Mouse (Mus musculus) neutrophil, adult 65 days (primary cell): ENCODE measurements around the gene Bcl2l1. TPM values are rescaled to one million over a fixed set of nuclear protein-coding genes. Genes with fewer than 3 reads are reported as not detected.

Experiments
- total RNA-seq: library from RNA; stranded (reverse); gene quantifications from 2 replicates; pipeline ENCODE4 v1.2.4, GENCODE M21; 2023

Gene Bcl2l1
- total RNA-seq, result 25.4 and 35.7 TPM in 2 replicates

GRCm38 (mm10) chr2:152831019-152831878 lies at the start of gene Bcl2l1:
TSS of gene Bcl2l1 (minus strand) at chr2:152831728.

GRCm38 (mm10) chr2:152847815-152848302 lies 16.3 kb upstream of the Bcl2l1 start, which contains the start of gene Tpx2:
TSS of gene Tpx2 (plus strand) at chr2:152847964.

GRCm38 (mm10) chr2:152753944-152754711 lies 77.4 kb downstream of the Bcl2l1 start, which contains the start of gene Cox4i2:
TSS of gene Cox4i2 (plus strand) at chr2:152754173.

GRCm38 (mm10) chr2:152736090-152736601 lies 95.4 kb downstream of the Bcl2l1 start, which contains the start of gene Id1:
TSS of gene Id1 (plus strand) at chr2:152736251.

Other genes with a start within 250 kb of the Bcl2l1 start
- gene Defb45, start 232.3 kb downstream of the Bcl2l1 start, total RNA-seq, result not detected in 2 replicates
- not detected in 2 replicates for gene Defb36, start 227.4 kb downstream of the Bcl2l1 start, total RNA-seq
- gene Defb25, start 208.7 kb downstream of the Bcl2l1 start, total RNA-seq, result not detected in 2 replicates
- 6.2 and 7.2 TPM in 2 replicates for gene Rem1, start 204.8 kb downstream of the Bcl2l1 start, total RNA-seq
- gene H13, start 162.3 kb downstream of the Bcl2l1 start, total RNA-seq, result 141 and 159 TPM in 2 replicates
- gene Mcts2, start 144.7 kb downstream of the Bcl2l1 start, total RNA-seq, result 17.7 and 36.2 TPM in 2 replicates
- 33.0 and 36.5 TPM in 2 replicates for gene Id1, start 95.5 kb downstream of the Bcl2l1 start, total RNA-seq
- gene Cox4i2, start 77.6 kb downstream of the Bcl2l1 start, total RNA-seq, result not detected in 2 replicates
- gene Tpx2, start 16.2 kb upstream of the Bcl2l1 start, total RNA-seq, result 41.1 and 43.2 TPM in 2 replicates
- not detected in 2 replicates for gene Mylk2, start 79.6 kb upstream of the Bcl2l1 start, total RNA-seq
- gene Foxs1, start 101.5 kb upstream of the Bcl2l1 start, total RNA-seq, result not detected in 2 replicates
- not detected in 2 replicates for gene Dusp15, start 120.0 kb upstream of the Bcl2l1 start, total RNA-seq
- gene Ttll9, start 130.8 kb upstream of the Bcl2l1 start, total RNA-seq, result not detected in 2 replicates
- 12.4 and 12.8 TPM in 2 replicates for gene Pdrg1, start 183.7 kb upstream of the Bcl2l1 start, total RNA-seq
- gene Xkr7, start 200.1 kb upstream of the Bcl2l1 start, total RNA-seq, result not detected in 2 replicates
- gene Ccm2l, start 234.2 kb upstream of the Bcl2l1 start, total RNA-seq, result 1.1 and 1.7 TPM in 2 replicates